8 mouse cellular contexts compared by ENCODE assay signal in genomic region chr6:95223537-95223936, GRCm38 (mm10).
DNase-seq lines count a peak whose midpoint lies in the region; ATAC-seq lines count a peak whose summit lies in the region.

No protein-coding gene starts in this region.

- H3K4me1 ChIP-seq in forebrain, embryonic 15.5 days: no peaks in the 10 kb centered on the region
- no peaks in the 10 kb centered on the region for H3K4me1 ChIP-seq in hindbrain, embryonic 12.5 days
- H3K4me1 ChIP-seq in midbrain, embryonic 11.5 days (ENCODE audit: control insufficient read depth, insufficient read depth, low read length): no peaks in the 10 kb centered on the region

- H3K27me3 ChIP-seq in forebrain, embryonic 15.5 days: no peaks in the 10 kb centered on the region
- no peaks in the 10 kb centered on the region for H3K27me3 ChIP-seq in hindbrain, embryonic 12.5 days
- no peaks in the 10 kb centered on the region for H3K27me3 ChIP-seq in midbrain, embryonic 11.5 days (ENCODE audit: control insufficient read depth, insufficient read depth, low read length)

- 24% methylated on average over 7 of the region's 7 CpGs for WGBS in forebrain, embryonic 15.5 days
- 32% methylated on average over 7 of the region's 7 CpGs for WGBS in hindbrain, embryonic 12.5 days
- WGBS in midbrain, embryonic 11.5 days: 33% methylated on average over 7 of the region's 7 CpGs

- no peak overlapping the region for H3K4me2 ChIP-seq in forebrain, embryonic 15.5 days (replicated peaks)
- no peak overlapping the region for H3K4me2 ChIP-seq in hindbrain, embryonic 12.5 days (replicated peaks)
- no peak overlapping the region for H3K4me2 ChIP-seq in midbrain, embryonic 11.5 days

- H3K27ac ChIP-seq in forebrain, embryonic 15.5 days (replicated peaks): no peak overlapping the region
- no peak overlapping the region for H3K27ac ChIP-seq in hindbrain, embryonic 12.5 days
- H3K27ac ChIP-seq in midbrain, embryonic 11.5 days (ENCODE audit: low read depth, low read length): no peak overlapping the region

- peak; percentile 84 for DNase-seq in R1 (ENCODE audit: low read depth, low spot score)
- peak; percentile 55 for DNase-seq in c-Kit-positive CD71-positive TER-119-positive erythroid progenitor cells, embryonic 14.5 days (ENCODE audit: low spot score)
- peak; percentile 70 to 82 for DNase-seq in layer of hippocampus, postnatal 36 days
- peak; percentile 99 for DNase-seq in midbrain, embryonic 11.5 days (ENCODE audit: low spot score, missing footprints)
- DNase-seq in spleen, adult 12 weeks (ENCODE audit: low spot score): peak; percentile 21

- no peaks in the 10 kb centered on the region for H3K36me3 ChIP-seq in forebrain, embryonic 15.5 days
- no peaks in the 10 kb centered on the region for H3K36me3 ChIP-seq in hindbrain, embryonic 12.5 days
- H3K36me3 ChIP-seq in midbrain, embryonic 11.5 days (ENCODE audit: control insufficient read depth, insufficient read depth, low read length): no peaks in the 10 kb centered on the region

- H3K9ac ChIP-seq in forebrain, embryonic 15.5 days (replicated peaks): no peak overlapping the region
- H3K9ac ChIP-seq in hindbrain, embryonic 12.5 days: no peak overlapping the region
- H3K9ac ChIP-seq in midbrain, embryonic 11.5 days (ENCODE audit: low read length): no peak overlapping the region

- H3K9me3 ChIP-seq in forebrain, embryonic 15.5 days: no peaks in the 10 kb centered on the region
- H3K9me3 ChIP-seq in hindbrain, embryonic 12.5 days (replicated peaks): no peaks in the 10 kb centered on the region
- H3K9me3 ChIP-seq in midbrain, embryonic 11.5 days (ENCODE audit: control insufficient read depth, low read length): no peaks in the 10 kb centered on the region

- no peak overlapping the region for H3K4me3 ChIP-seq in forebrain, embryonic 15.5 days
- no peak overlapping the region for H3K4me3 ChIP-seq in hindbrain, embryonic 12.5 days
- no peak overlapping the region for H3K4me3 ChIP-seq in midbrain, embryonic 11.5 days (ENCODE audit: low read depth, low read length)

- 0 out of 2 replicates have a peak, but pooled peaks have one; percentile 66 for ATAC-seq in forebrain, embryonic 15.5 days (replicated peaks)
- ATAC-seq in hindbrain, embryonic 12.5 days (ENCODE audit: low FRiP score): peak; percentile 69; the same call in 1 of the 2 replicates
- peak; percentile 70 for ATAC-seq in midbrain, embryonic 11.5 days (ENCODE audit: low FRiP score)
- no peak for ATAC-seq in erythroblast, adult 5-6 weeks (replicated peaks; ENCODE audit: low FRiP score, poor library complexity, severe bottlenecking)

Comparison
In these comparisons a context has a peak if more than half of its experiments do, and no peak if none do; other contexts are left out.
1. DNase-seq: peak in every context shown above with its lines; median percentile 99 in midbrain, embryonic 11.5 days; 84 in R1; 76 in layer of hippocampus, postnatal 36 days; 55 in c-Kit-positive CD71-positive TER-119-positive erythroid progenitor cells, embryonic 14.5 days; 21 in spleen, adult 12 weeks.